Mouse (Mus musculus): ENCODE results near the gene Gm20823. TPM values are rescaled to one million over a fixed set of nuclear protein-coding genes. Genes with fewer than 3 reads are reported as not detected.
"Not testable (repeated sequence)": the region's sequence is repeated elsewhere in the genome, so short reads cannot be mapped to it uniquely, and the experiment has no call there.

Gene Gm20823
- total RNA-seq (2021) = not detected

DNA sequence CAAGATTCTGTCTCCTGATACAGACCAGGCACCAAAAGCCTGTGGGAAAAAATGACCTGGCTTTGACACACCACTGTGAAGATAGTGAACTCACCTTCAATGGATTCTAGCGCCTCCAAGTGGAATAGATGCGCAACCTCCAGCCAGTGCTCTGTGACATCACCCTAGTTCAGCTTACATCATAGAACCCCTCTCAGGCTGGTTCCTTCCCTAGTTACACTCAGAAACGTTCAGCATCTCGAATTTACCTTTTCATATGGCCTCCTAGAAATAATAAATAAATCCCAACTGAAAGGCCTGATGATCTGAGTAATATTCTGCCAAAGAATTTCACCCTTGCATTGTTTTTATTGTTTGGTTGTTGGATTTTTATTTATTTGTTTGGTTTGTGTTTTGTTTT is at the start of gene Gm20823:
TSS of gene Gm20823 (minus strand) at position 101 of the 400 bp plus-strand sequence.
- not testable (repeated sequence) for DNase-seq
